Mouse (Mus musculus): ENCODE results near the gene Rock2.
"Not testable (repeated sequence)": the region's sequence is repeated elsewhere in the genome, so short reads cannot be mapped to it uniquely, and the experiment has no call there.

Rock2 gene

GRCm38 (mm10) chr12:16999146-16999545 is 104.5 kb downstream of the Rock2 start:
- CTCF ChIA-PET, result interaction anchor here (0.6 kb wide), 2 partner anchors 27 to 53 kb away, joined by 3 to 5 read pairs; no protein-coding TSS in a partner anchor

GRCm38 (mm10) chr12:16999739-17000497 is 105.2 kb downstream of the Rock2 start, which contains the start of gene Pqlc3:
TSS of gene Pqlc3 (minus strand) at chr12:17000408.
- CTCF ChIA-PET, result interaction anchor here (0.6 to 0.8 kb wide), 2 partner anchors 26 to 86 kb away, joined by 3 read pairs; no protein-coding TSS in a partner anchor

GRCm38 (mm10) chr12:17000628-17001027 is 105.9 kb downstream of the Rock2 start:
- CTCF ChIA-PET, result interaction anchor here (0.8 kb wide), 1 partner anchor 87 kb away, joined by 3 read pairs; no protein-coding TSS in a partner anchor

DNA sequence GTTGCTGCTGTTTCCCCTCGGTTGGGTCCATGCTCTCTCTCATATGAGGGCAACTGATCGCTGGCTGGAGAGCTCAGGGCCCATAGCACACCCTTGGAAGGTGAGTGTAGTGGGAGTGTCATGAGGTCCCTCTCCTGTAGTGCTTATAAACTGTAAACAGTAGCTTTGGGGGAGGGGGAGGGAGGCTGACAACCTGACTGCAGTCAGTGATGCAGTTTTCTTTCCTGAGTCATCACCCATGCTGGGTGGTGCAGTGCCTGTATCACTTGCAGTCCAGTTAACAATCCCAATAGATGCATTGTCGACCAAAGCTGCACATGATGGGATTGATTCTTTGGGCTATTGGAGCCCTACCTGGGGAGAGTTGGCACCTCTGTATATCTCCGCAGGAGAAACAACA is 106.5 kb downstream of the Rock2 start:
- CTCF ChIA-PET, result interaction anchor here (0.6 to 0.8 kb wide), 2 partner anchors 87 to 219 kb away, joined by 3 read pairs; no protein-coding TSS in a partner anchor

DNA sequence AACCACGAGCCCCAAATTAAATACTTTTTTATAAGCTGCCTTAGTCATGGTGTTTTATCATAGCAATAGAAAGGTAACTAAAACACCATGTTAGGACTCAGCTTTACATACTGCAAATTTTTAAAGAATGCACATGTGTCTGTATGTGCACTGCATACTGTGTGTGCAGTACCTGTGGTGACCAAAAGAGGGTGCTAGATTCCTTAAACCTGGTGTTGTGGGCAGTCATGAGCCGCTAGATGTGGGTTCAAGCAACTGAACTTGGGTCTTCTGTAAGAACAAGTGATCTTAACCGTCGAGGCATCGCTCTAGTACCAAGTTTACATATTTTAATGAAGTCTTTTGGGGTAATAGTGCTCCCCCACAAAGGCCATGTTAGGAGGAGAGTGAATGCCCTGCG is 114.8 kb downstream of the Rock2 start:
- CTCF ChIA-PET, result interaction anchor here (0.9 kb wide), 1 partner anchor 10 kb away, joined by 3 read pairs; no protein-coding TSS in a partner anchor

DNA sequence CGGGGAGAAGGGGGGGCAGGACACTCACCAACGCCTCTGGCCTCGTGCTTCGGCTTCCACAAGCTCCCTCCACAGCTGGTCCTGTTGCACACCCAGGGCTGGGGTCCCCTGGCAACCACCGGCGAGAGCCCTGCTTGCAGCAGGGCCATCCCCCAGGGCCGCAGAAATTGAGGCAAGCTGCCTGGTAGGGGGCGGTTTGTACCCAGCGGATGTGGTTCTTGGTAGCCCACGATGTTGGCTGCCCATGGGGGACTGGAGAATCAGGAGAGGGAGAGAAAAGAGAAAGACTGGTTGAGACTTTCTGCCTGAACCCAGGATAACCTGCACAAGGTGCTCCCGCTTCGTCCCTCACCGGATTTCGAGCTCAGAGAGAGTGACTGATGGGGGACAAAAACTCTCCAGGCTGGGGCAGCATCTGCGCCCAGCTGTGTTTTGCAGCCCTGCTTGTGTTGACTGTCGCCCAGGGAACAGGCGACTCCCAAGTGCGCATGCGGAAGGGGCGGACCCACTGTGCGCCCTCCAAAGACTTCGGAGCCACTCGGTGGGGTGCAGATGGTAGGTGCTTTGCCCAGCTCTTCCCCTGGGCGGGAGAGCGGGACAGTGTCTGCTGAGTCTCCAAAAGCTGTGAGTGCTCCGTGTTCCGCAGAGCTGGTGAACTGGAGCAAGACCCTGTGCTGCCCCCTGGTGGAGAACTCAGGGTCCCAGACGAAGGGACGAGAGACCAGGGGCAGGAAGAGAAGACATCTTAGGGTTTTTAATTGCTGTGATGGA is 116.6 kb downstream of the Rock2 start, which contains the start of gene 2410004P03Rik:
2410004P03Rik (minus strand) TSS at position 628 of the 771 bp plus-strand sequence.
- CTCF ChIA-PET, result interaction anchor here (1.1 kb wide), 1 partner anchor 8 kb away, joined by 3 read pairs; no protein-coding TSS in a partner anchor

GRCm38 (mm10) chr12:17012067-17012899 is 117.6 kb downstream of the Rock2 start:
- CTCF ChIA-PET, result interaction anchor here (0.9 kb wide), 1 partner anchor 204 kb away, joined by 3 read pairs; no protein-coding TSS in a partner anchor

DNA sequence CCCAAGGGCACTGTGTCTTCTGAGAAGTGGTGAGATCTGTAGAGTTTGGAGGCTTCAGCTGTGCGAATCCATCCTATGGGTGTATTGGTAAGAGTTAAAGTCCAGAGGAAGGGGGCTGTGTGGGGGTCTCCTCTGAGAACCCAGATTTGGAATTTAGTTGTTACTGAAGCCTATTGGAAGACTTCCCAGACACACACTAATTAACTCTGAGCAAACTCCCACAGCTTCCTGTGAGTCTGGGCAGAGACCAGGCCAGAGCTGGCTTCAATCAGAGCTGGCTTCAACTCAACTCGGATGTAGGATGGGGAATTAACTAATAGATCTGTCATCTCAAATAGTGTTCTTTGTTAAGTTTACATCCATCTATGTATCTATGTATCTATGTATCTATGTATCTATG is 121.0 kb downstream of the Rock2 start:
- CTCF ChIA-PET, result interaction anchor here (0.7 kb wide), 1 partner anchor 23 kb away, joined by 6 read pairs; no protein-coding TSS in a partner anchor

DNA sequence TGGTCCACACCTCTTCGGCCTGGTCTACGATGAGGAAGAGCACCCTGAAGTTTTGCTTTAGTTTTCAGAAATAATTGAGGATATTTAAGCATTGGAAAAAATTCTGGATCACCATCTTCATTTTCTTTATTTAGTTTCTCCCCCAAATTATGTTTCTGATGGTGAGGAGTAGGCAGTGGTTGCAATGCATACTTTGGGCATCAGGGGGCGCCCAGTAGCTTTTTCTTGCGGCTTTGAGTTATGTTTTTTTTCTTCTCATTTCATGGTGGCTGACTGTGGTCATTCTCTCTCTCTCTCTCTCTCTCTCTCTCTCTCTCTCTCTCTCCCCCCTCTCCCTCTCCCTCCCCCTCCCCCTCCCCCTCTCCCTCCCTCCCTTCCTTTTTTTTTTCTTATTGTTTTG is 123.8 kb downstream of the Rock2 start:
- CTCF ChIA-PET, result interaction anchor here (0.6 to 1.1 kb wide), 4 partner anchors 16 to 326 kb away, joined by 3 to 12 read pairs (median 5); no protein-coding TSS in a partner anchor

GRCm38 (mm10) chr12:17021125-17021524 is 126.4 kb downstream of the Rock2 start:
- CTCF ChIA-PET, result not testable (repeated sequence)

DNA sequence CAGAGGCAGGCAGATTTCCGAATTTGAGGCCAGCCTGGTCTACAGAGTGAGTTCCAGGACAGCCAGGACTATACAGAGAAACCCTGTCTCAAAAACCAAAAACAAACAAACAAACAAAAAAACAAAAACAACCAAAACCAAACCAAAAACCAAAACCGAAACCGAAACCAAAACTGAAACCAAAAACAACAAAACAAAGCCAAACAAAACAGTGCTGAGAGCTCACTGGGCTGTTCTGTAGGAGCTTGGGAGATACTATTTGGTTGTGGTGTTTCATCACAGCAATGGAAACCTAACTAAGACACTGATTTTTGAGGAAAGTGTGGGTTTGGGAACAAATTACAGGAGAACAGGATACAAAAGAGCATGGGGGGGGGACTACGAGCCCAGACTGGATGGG is 127.5 kb downstream of the Rock2 start:
- CTCF ChIA-PET, result no interaction called here

DNA sequence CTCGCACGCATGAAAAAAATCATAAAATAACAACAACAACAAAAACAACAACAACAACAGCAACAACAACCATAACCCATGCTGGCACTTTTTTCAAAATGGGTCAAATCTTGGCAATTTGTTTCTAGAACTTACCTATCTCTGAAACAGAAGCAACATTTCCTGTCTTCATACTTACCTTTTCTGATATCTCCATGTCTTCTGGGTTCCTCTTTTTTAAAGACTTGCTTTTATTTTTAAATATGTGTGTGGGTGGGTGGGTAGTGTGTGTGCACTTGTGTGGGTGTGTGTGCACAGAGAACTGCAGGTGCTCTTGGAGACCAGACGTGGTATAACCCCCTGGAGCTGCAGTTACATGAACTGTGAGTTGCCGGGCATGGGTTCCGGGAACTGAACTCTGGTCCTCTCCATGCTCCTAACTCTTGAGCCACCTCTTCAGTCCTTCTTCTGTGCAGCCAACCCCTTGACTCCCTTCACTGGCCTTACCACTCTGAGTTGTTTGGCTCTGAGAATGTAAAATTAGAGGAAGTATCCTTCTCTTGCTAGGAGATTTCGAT is 129.9 kb downstream of the Rock2 start:
- CTCF ChIA-PET, result no interaction called here

GRCm38 (mm10) chr12:17032694-17033463 is 138.2 kb downstream of the Rock2 start:
- CTCF ChIA-PET, result no interaction called here

DNA sequence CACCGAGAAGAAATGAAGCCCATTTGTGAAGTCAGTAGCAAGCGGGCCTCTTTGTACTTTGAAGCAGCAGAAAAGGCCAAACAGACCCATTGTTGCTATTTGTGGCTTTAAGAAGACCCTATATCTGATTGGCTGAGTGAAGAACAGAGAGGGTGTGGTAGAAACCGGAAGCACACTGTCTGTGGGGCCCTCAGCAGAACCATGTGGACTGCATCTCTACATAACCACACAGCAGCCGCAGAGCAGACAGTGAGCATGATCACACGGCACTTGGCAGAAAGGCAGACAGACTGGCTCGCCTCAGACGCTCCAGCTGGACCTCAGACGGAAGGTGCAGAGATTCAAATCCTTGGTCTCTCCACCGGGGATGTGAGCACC is 138.8 kb downstream of the Rock2 start:
- CTCF ChIA-PET, result no interaction called here

- CTCF ChIA-PET, result interaction anchor here (0.6 to 1.0 kb wide), 3 partner anchors 15 to 366 kb away, joined by 3 read pairs; no protein-coding TSS in a partner anchor
These were observed 140.0 kb downstream of the Rock2 start for GRCm38 (mm10) chr12:17034671-17035070.

- CTCF ChIA-PET, result interaction anchor here (0.6 to 1.0 kb wide), 2 partner anchors 16 to 169 kb away, joined by 3 read pairs; no protein-coding TSS in a partner anchor
These were observed 140.4 kb downstream of the Rock2 start for GRCm38 (mm10) chr12:17035128-17035527.

- CTCF ChIA-PET, result no interaction called here
These were observed 141.8 kb downstream of the Rock2 start for GRCm38 (mm10) chr12:17036532-17036931.

GRCm38 (mm10) chr12:17037053-17037610 is 142.4 kb downstream of the Rock2 start:
- CTCF ChIA-PET, result no interaction called here

All from spleen, embryonic (tissue).